Mouse (Mus musculus) liver, adult 2 months (tissue): ENCODE results near the gene Prf1. TPM values are rescaled to one million over a fixed set of nuclear protein-coding genes. Genes with fewer than 3 reads are reported as not detected.

ENCODE experiments used
- DNase-seq: peaks from one replicate; pipeline ENCODE4 v3.0.0-alpha.2; 2011; ENCODE audit warnings: low read depth, low spot score; ENCODE audit errors: extremely low read depth
- H3K27ac ChIP-seq: fragments of 200-500 bp; replicated peaks from 2 replicates; pipeline ENCODE4 v1.5.1; 2012; ENCODE audit warnings: low read depth, mild to moderate bottlenecking, control low read depth, inconsistent platforms, low read length; ENCODE audit not compliant: insufficient read depth
- H3K27me3 ChIP-seq: fragments of 200-500 bp; 2 replicates; pipeline ENCODE4 v1.6.1; 2012; ENCODE audit warnings: mild to moderate bottlenecking, moderate library complexity, low read length, inconsistent platforms; ENCODE audit not compliant: control insufficient read depth, insufficient read depth
- H3K36me3 ChIP-seq: fragments of 200-500 bp; 2 replicates; pipeline ENCODE4 v1.6.1; 2012; ENCODE audit warnings: low read length, inconsistent platforms; ENCODE audit not compliant: control insufficient read depth, insufficient read depth
- H3K4me1 ChIP-seq: fragments of 200-500 bp; 2 replicates; pipeline ENCODE4 v1.6.1; 2011; ENCODE audit warnings: low read length; ENCODE audit not compliant: control insufficient read depth, insufficient read depth
- H3K4me3 ChIP-seq: fragments of 200-500 bp; 2 replicates; pipeline ENCODE4 v1.5.1; 2011; ENCODE audit warnings: low read depth, mild to moderate bottlenecking, control low read depth, low read length, moderate library complexity; ENCODE audit not compliant: insufficient read depth
- H3K79me2 ChIP-seq: fragments of 200-500 bp; 2 replicates; pipeline ENCODE4 v1.6.1; 2012; ENCODE audit warnings: inconsistent platforms, mild to moderate bottlenecking, low read length, moderate library complexity; ENCODE audit not compliant: control insufficient read depth, insufficient read depth
- H3K9ac ChIP-seq: fragments of 200-500 bp; 2 replicates; pipeline ENCODE4 v1.6.1; 2012; ENCODE audit warnings: low read depth, mild to moderate bottlenecking, control low read depth, inconsistent platforms, low read length
- CTCF ChIP-seq: fragments of 200-500 bp; IDR thresholded peaks from 2 replicates; pipeline ENCODE4 v1.5.1; 2011; ENCODE audit warnings: low read depth, low read length, control low read depth
- POLR2A ChIP-seq: fragments of 200-500 bp; IDR thresholded peaks from 2 replicates; pipeline ENCODE4 v1.6.1; 2011; ENCODE audit warnings: low read length, control low read depth; ENCODE audit not compliant: insufficient read depth; ENCODE audit errors: extremely low read depth
- WGBS: fragments of 180-500 bp; shearing (Covaris S2); methylation state at CpG from one replicate; pipeline ENCODE4 v1.1.7; 2018; 5-methylcytosine and 5-hydroxymethylcytosine counted together
- polyA plus RNA-seq: library from polyadenylated mRNA; depleted of rRNA; stranded (reverse); fragments of >200 nt; gene quantifications from 2 replicates; pipeline ENCODE4 v1.2.3, GENCODE M21; 2012
- total RNA-seq: library from RNA; depleted of rRNA; stranded (reverse); fragments of >200 nt; gene quantifications from 2 replicates; pipeline ENCODE4 v1.2.3, GENCODE M21; 2014

Gene Prf1
- total and polyA plus RNA-seq, 2 experiments = 0.18 to 0.28 TPM

GRCm38 (mm10) chr10:61334545-61334944 lies 36.9 kb downstream of the Prf1 start:
- H3K27ac ChIP-seq = no peak overlapping the region
- no peak overlapping the region for H3K4me3 ChIP-seq
- H3K36me3 ChIP-seq = no peaks in the 10 kb centered on the region
- H3K9ac ChIP-seq = no peak overlapping the region
- no peak for DNase-seq
- H3K4me1 ChIP-seq = 0 out of 2 replicates have a peak, but pooled peaks cover 2% of the 10 kb centered on the region
- TF ChIP-seq POLR2A = no peak
- H3K79me2 ChIP-seq = no peaks in the 10 kb centered on the region
- H3K27me3 ChIP-seq = no peaks in the 10 kb centered on the region
- 78% methylated on average over 7 of the region's 7 CpGs for WGBS

GRCm38 (mm10) chr10:61336137-61336536 lies 38.5 kb downstream of the Prf1 start:
- H3K4me3 ChIP-seq = no peak overlapping the region
- H3K9ac ChIP-seq = no peak overlapping the region
- TF ChIP-seq CTCF = peak; percentile 64
- TF ChIP-seq POLR2A = no peak
- H3K27ac ChIP-seq = no peak overlapping the region
- peak; percentile 61 for DNase-seq
- peaks cover 14% of the 10 kb centered on the region for H3K4me1 ChIP-seq
- WGBS = 27% methylated on average over 6 of the region's 6 CpGs
- H3K36me3 ChIP-seq = no peaks in the 10 kb centered on the region
- H3K27me3 ChIP-seq = no peaks in the 10 kb centered on the region
- no peaks in the 10 kb centered on the region for H3K79me2 ChIP-seq

GRCm38 (mm10) chr10:61336592-61336991 lies 39.0 kb downstream of the Prf1 start:
- Histone ChIP-seq H3K27ac (no peak overlapping the region), H3K27me3 (no peaks in the 10 kb centered on the region), H3K36me3 (no peaks in the 10 kb centered on the region), H3K9ac (no peak overlapping the region), H3K79me2 (no peaks in the 10 kb centered on the region), H3K4me1 (peaks cover 15% of the 10 kb centered on the region), H3K4me3 (no peak overlapping the region)
- WGBS = 72% methylated on average over 5 of the region's 5 CpGs
- TF ChIP-seq CTCF = no peak
- TF ChIP-seq POLR2A = no peak
- DNase-seq = no peak

DNA sequence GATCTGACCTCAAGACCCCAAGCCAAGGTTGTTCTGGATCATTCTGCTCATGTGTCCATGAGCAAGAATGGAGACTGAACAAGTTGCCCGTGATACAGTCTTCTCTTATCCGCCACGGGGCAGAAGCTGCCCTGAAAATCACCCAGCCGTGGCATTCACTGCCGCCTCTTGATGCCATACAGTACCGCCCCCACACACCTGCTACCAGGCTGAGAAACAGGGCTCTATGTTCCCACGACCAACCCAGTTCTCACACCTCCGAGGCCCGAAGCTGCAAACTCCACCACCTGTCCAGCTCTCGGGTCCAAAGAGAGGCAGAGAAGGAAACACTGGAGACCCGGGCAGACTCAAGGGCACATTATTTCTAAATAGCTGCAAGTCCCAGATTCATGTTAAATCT lies 40.0 kb downstream of the Prf1 start:
- Histone ChIP-seq H3K27ac (no peak overlapping the region), H3K4me3 (no peak overlapping the region), H3K27me3 (no peaks in the 10 kb centered on the region), H3K36me3 (no peaks in the 10 kb centered on the region), H3K79me2 (no peaks in the 10 kb centered on the region), H3K9ac (no peak overlapping the region), H3K4me1 (peaks cover 15% of the 10 kb centered on the region)
- no peak for DNase-seq
- WGBS = 72% methylated on average over 11 of the region's 11 CpGs
- no peak for TF ChIP-seq POLR2A
- TF ChIP-seq CTCF = no peak

DNA sequence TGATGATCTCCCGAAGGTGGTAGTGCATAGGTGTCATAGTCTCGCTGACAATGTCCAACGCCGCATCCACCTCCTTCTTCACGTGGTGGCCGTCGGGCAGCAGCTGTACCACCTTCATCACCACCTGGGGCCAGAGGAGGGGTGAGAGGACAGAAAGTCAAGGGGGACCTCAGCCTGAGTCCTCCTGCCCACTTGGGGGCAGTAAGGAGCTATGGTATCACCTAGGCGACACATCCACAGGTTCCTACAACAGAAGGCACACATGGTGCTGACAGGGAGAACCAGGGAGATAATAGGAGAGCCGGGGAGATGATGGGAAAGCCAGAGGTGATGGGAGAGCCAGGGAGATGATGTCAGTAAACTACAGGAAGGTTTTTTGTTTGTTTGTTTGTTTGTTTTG lies 41.6 kb downstream of the Prf1 start:
- Histone ChIP-seq H3K79me2 (no peaks in the 10 kb centered on the region), H3K27ac (no peak overlapping the region), H3K36me3 (no peaks in the 10 kb centered on the region), H3K27me3 (no peaks in the 10 kb centered on the region), H3K4me1 (peaks cover 15% of the 10 kb centered on the region), H3K4me3 (no peak overlapping the region), H3K9ac (no peak overlapping the region)
- 98% methylated on average over 9 of the region's 9 CpGs for WGBS
- TF ChIP-seq POLR2A = no peak
- peak; percentile 31; the same call in 1 of the 2 replicates for TF ChIP-seq CTCF
- no peak for DNase-seq

DNA sequence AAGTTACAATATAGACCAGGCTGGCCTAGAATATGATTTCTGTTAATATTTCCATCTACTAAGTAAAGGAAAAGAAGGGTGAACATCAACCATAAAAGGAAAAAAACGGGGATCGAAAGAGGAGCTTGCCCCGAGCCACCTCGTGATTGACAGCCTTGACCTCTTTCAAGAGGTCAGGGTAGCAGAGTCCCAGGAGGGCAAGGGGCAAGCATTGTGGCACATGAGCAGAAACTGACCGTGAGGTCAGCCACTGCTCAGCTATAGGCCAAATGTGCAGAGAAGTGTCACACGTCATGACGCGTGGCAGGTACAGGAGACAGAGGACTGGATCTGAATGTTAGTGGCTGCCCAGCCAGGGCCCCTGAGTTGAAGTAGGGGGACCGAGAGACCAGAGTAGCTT lies 42.6 kb downstream of the Prf1 start:
- DNase-seq = peak; percentile 79
- WGBS = 36% methylated on average over 9 of the region's 9 CpGs
- peaks cover 15% of the 10 kb centered on the region for H3K4me1 ChIP-seq
- H3K36me3 ChIP-seq = no peaks in the 10 kb centered on the region
- H3K79me2 ChIP-seq = no peaks in the 10 kb centered on the region
- no peak overlapping the region for H3K4me3 ChIP-seq
- TF ChIP-seq CTCF (no peak), POLR2A (no peak)
- H3K9ac ChIP-seq = no peak overlapping the region
- H3K27me3 ChIP-seq = no peaks in the 10 kb centered on the region
- peak overlapping the region; percentile 50; the same call in 1 of the 2 replicates for H3K27ac ChIP-seq
